Mouse (Mus musculus): ENCODE measurements around the gene Pi16. TPM values are rescaled to one million over a fixed set of nuclear protein-coding genes. Genes with fewer than 3 reads are reported as not detected.
A peak's percentile ranks its signal among the peaks of the same experiment; 100 is the strongest.

Gene Pi16
- polyA plus RNA-seq, 1 experiment from 2014 or later, result 0.45 TPM

GRCm38 (mm10) chr17:29337979-29338823, 20.7 kb downstream of the Pi16 start:
- Histone ChIP-seq H3K4me2 (replicated peaks) (no peak overlapping the region), H3K27ac (peak overlapping the region; percentile 28; the same call in 1 of the 2 replicates), H3K9ac (no peak overlapping the region), H3K4me3 (no peak overlapping the region), H3K36me3 (peaks cover 82% of the 10 kb centered on the region), H3K27me3 (no peaks in the 10 kb centered on the region), H3K4me1 (peaks cover 30% of the 10 kb centered on the region), H3K9me3 (no peaks in the 10 kb centered on the region)
- WGBS, result 88% methylated on average over 9 of the region's 9 CpGs
- no peak for ATAC-seq (ENCODE audit: low FRiP score, low read depth)

GRCm38 (mm10) chr17:29339170-29339768, 21.8 kb downstream of the Pi16 start:
- Histone ChIP-seq H3K4me1 (peaks cover 31% of the 10 kb centered on the region), H3K9me3 (no peaks in the 10 kb centered on the region), H3K36me3 (peaks cover 81% of the 10 kb centered on the region), H3K4me2 (replicated peaks) (no peak overlapping the region), H3K4me3 (no peak overlapping the region), H3K27ac (peak overlapping the region; percentile 48; the same call in 1 of the 2 replicates), H3K27me3 (no peaks in the 10 kb centered on the region), H3K9ac (peak overlapping the region; percentile 9; the same call in 1 of the 2 replicates)
- 78% methylated on average over 11 of the region's 11 CpGs for WGBS
- ATAC-seq (ENCODE audit: low FRiP score, low read depth), result no peak

- Histone ChIP-seq H3K9ac (peak overlapping the region; percentile 32), H3K27me3 (no peaks in the 10 kb centered on the region), H3K9me3 (no peaks in the 10 kb centered on the region), H3K4me3 (no peak overlapping the region), H3K27ac (peak overlapping the region; percentile 85), H3K36me3 (peaks cover 76% of the 10 kb centered on the region), H3K4me2 (replicated peaks) (peak overlapping the region; percentile 44), H3K4me1 (peaks cover 37% of the 10 kb centered on the region)
- ATAC-seq (ENCODE audit: low FRiP score, low read depth), result no peak
- 70% methylated on average over 18 of the region's 18 CpGs for WGBS
Measured at GRCm38 (mm10) chr17:29340406-29341261, 23.2 kb downstream of the Pi16 start.

GRCm38 (mm10) chr17:29341591-29342003, 24.1 kb downstream of the Pi16 start:
- no peak overlapping the region for H3K4me3 ChIP-seq
- H3K4me2 ChIP-seq (replicated peaks), result peak overlapping the region; percentile 44
- peak overlapping the region; percentile 32 for H3K9ac ChIP-seq
- peak overlapping the region; percentile 85 for H3K27ac ChIP-seq
- ATAC-seq (ENCODE audit: low FRiP score, low read depth), result peak; percentile 38
- H3K9me3 ChIP-seq, result no peaks in the 10 kb centered on the region
- WGBS, result 35% methylated on average over 9 of the region's 9 CpGs
- H3K4me1 ChIP-seq, result peaks cover 47% of the 10 kb centered on the region
- H3K27me3 ChIP-seq, result no peaks in the 10 kb centered on the region
- H3K36me3 ChIP-seq, result peaks cover 66% of the 10 kb centered on the region

GRCm38 (mm10) chr17:29342010-29342910, 24.8 kb downstream of the Pi16 start:
- peaks cover 60% of the 10 kb centered on the region for H3K36me3 ChIP-seq
- WGBS, result 42% methylated on average over 13 of the region's 13 CpGs

GRCm38 (mm10) chr17:29343241-29343640, 25.8 kb downstream of the Pi16 start:
- H3K4me2 ChIP-seq (replicated peaks), result no peak overlapping the region
- no peak for ATAC-seq (ENCODE audit: low FRiP score, low read depth)
- 90% methylated on average over 5 of the region's 5 CpGs for WGBS
- peaks cover 51% of the 10 kb centered on the region for H3K4me1 ChIP-seq
- no peak overlapping the region for H3K9ac ChIP-seq
- peaks cover 50% of the 10 kb centered on the region for H3K36me3 ChIP-seq
- H3K27me3 ChIP-seq, result no peaks in the 10 kb centered on the region
- H3K9me3 ChIP-seq, result no peaks in the 10 kb centered on the region
- no peak overlapping the region for H3K4me3 ChIP-seq
- H3K27ac ChIP-seq, result no peak overlapping the region

More at GRCm38 (mm10) chr17:29342010-29342910, 24.8 kb downstream of the Pi16 start:
- Histone ChIP-seq H3K4me3 (no peak overlapping the region), H3K27ac (peak overlapping the region; percentile 85), H3K4me1 (peaks cover 48% of the 10 kb centered on the region), H3K9me3 (no peaks in the 10 kb centered on the region), H3K9ac (peak overlapping the region; percentile 32), H3K4me2 (replicated peaks) (peak overlapping the region; percentile 44), H3K27me3 (no peaks in the 10 kb centered on the region)
- ATAC-seq (ENCODE audit: low FRiP score, low read depth), result peak; percentile 74

GRCm38 (mm10) chr17:29345272-29345671, 27.8 kb downstream of the Pi16 start:
- H3K9ac ChIP-seq, result no peak overlapping the region
- H3K4me3 ChIP-seq, result no peak overlapping the region
- peak overlapping the region; percentile 76; the same call in 1 of the 2 replicates for H3K4me2 ChIP-seq (replicated peaks)
- no peak for ATAC-seq (ENCODE audit: low FRiP score, low read depth)
- no peaks in the 10 kb centered on the region for H3K9me3 ChIP-seq
- peaks cover 29% of the 10 kb centered on the region for H3K36me3 ChIP-seq
- no peaks in the 10 kb centered on the region for H3K27me3 ChIP-seq
- H3K27ac ChIP-seq, result no peak overlapping the region
- WGBS, result 94% methylated on average over 12 of the region's 12 CpGs
- H3K4me1 ChIP-seq, result peaks cover 59% of the 10 kb centered on the region

GRCm38 (mm10) chr17:29346496-29347125, 29.1 kb downstream of the Pi16 start:
- no peak for ATAC-seq (ENCODE audit: low FRiP score, low read depth)
- Histone ChIP-seq H3K36me3 (peaks cover 23% of the 10 kb centered on the region), H3K4me2 (replicated peaks) (peak overlapping the region; percentile 76), H3K9me3 (no peaks in the 10 kb centered on the region), H3K9ac (peak overlapping the region; percentile 91), H3K4me1 (peaks cover 46% of the 10 kb centered on the region), H3K4me3 (peak overlapping the region; percentile 93), H3K27ac (peak overlapping the region; percentile 92), H3K27me3 (no peaks in the 10 kb centered on the region)
- 4% methylated on average over 11 of the region's 11 CpGs for WGBS

GRCm38 (mm10) chr17:29347126-29347644, 29.7 kb downstream of the Pi16 start:
- under 1% methylated on average over 44 of the region's 45 CpGs for WGBS
- Histone ChIP-seq H3K27me3 (no peaks in the 10 kb centered on the region), H3K4me1 (peaks cover 40% of the 10 kb centered on the region), H3K9me3 (no peaks in the 10 kb centered on the region), H3K27ac (peak overlapping the region; percentile 92), H3K9ac (peak overlapping the region; percentile 91), H3K4me3 (peak overlapping the region; percentile 93), H3K36me3 (peaks cover 23% of the 10 kb centered on the region), H3K4me2 (replicated peaks) (peak overlapping the region; percentile 76)
- peak; percentile 7; the same call in 1 of the 2 replicates for ATAC-seq (ENCODE audit: low FRiP score, low read depth)

- peak; percentile 96 for ATAC-seq (ENCODE audit: low FRiP score, low read depth)
- peak within 1 kb of the TSS; percentile 76 for H3K4me2 ChIP-seq (replicated peaks)
- H3K4me1 ChIP-seq, result peaks cover 35% of the 10 kb centered on the region
- WGBS, result under 1% methylated on average over 43 of the region's 53 CpGs
- H3K9ac ChIP-seq, result peak within 1 kb of the TSS; percentile 91
- H3K27ac ChIP-seq, result peak within 1 kb of the TSS; percentile 92
- no peaks in the 10 kb centered on the region for H3K9me3 ChIP-seq
- peaks cover 19% of the 10 kb centered on the region for H3K36me3 ChIP-seq
- peak within 1 kb of the TSS; percentile 93 for H3K4me3 ChIP-seq
- no peaks in the 10 kb centered on the region for H3K27me3 ChIP-seq
Measured at GRCm38 (mm10) chr17:29347645-29348256, 30.3 kb downstream of the Pi16 start, which contains the start of gene Mtch1. Gene Mtch1 (minus strand): TSS chr17:29347934.
